Mouse (Mus musculus) embryonic facial prominence, embryonic 10.5 days (tissue): ENCODE results near the gene Gm49711. TPM values are rescaled to one million over a fixed set of nuclear protein-coding genes. Genes with fewer than 3 reads are reported as not detected.

Experiments
- DNase-seq: peaks from one replicate; pipeline ENCODE4 v3.0.0-alpha.2; 2017; ENCODE audit warnings: low spot score
- H3K27ac ChIP-seq: fragments of 300-500 bp; sonication (generic); replicated peaks from 2 replicates; pipeline ENCODE4 v1.5.1; 2016; ENCODE audit warnings: mild to moderate bottlenecking
- H3K27me3 ChIP-seq: fragments of 300-500 bp; sonication (generic); replicated peaks from 2 replicates; pipeline ENCODE4 v1.6.1; 2016; ENCODE audit warnings: low read depth, mild to moderate bottlenecking; ENCODE audit not compliant: poor library complexity, severe bottlenecking
- H3K36me3 ChIP-seq: fragments of 300-500 bp; sonication (generic); replicated peaks from 2 replicates; pipeline ENCODE4 v1.6.1; 2016; ENCODE audit warnings: mild to moderate bottlenecking, moderate library complexity
- H3K4me1 ChIP-seq: fragments of 300-500 bp; sonication (generic); 2 replicates; pipeline ENCODE4 v1.6.1; 2016
- H3K4me3 ChIP-seq: fragments of 300-500 bp; sonication (generic); 2 replicates; pipeline ENCODE4 v1.5.1; 2016; ENCODE audit warnings: mild to moderate bottlenecking, moderate library complexity
- H3K9me3 ChIP-seq: fragments of 300-500 bp; sonication (generic); 2 replicates; pipeline ENCODE4 v1.6.1; 2016; ENCODE audit warnings: mild to moderate bottlenecking
- WGBS: fragments of 180-500 bp; shearing (Covaris S2); methylation state at CpG from one replicate; pipeline ENCODE4 v1.1.7; 2016; 5-methylcytosine and 5-hydroxymethylcytosine counted together
- polyA plus RNA-seq: library from polyadenylated mRNA; unstranded; fragments of >200 nt; fragmentation: Nextera tagmentation; extraction: Ambion mirVana; gene quantifications from 2 replicates; pipeline ENCODE4 v1.2.1, GENCODE M21; 2016

Gene Gm49711
- polyA plus RNA-seq, 1 experiment from 2014 or later = not detected

- Histone ChIP-seq H3K27me3 (no peaks in the 10 kb centered on the region), H3K36me3 (peaks cover 27% of the 10 kb centered on the region), H3K4me3 (no peak overlapping the region), H3K27ac (no peak overlapping the region), H3K4me1 (peaks cover 23% of the 10 kb centered on the region), H3K9me3 (no peaks in the 10 kb centered on the region)
- DNase-seq = no peak
- WGBS = 90% methylated on average over 5 of the region's 5 CpGs
Measured at GRCm38 (mm10) chr16:92107346-92107745, 49.2 kb downstream of the Gm49711 start.

- H3K27me3 ChIP-seq = no peaks in the 10 kb centered on the region
- no peak overlapping the region for H3K27ac ChIP-seq
- WGBS = 83% methylated on average over 5 of the region's 5 CpGs
- no peaks in the 10 kb centered on the region for H3K9me3 ChIP-seq
- H3K4me1 ChIP-seq = peaks cover 36% of the 10 kb centered on the region
- H3K36me3 ChIP-seq = peaks cover 26% of the 10 kb centered on the region
- no peak for DNase-seq
- H3K4me3 ChIP-seq = no peak overlapping the region
Measured at GRCm38 (mm10) chr16:92114706-92115241, 56.7 kb downstream of the Gm49711 start.

GRCm38 (mm10) chr16:92115611-92116421, 57.7 kb downstream of the Gm49711 start:
- peaks cover 33% of the 10 kb centered on the region for H3K4me1 ChIP-seq
- H3K9me3 ChIP-seq = no peaks in the 10 kb centered on the region
- WGBS = 39% methylated on average over 20 of the region's 20 CpGs
- H3K36me3 ChIP-seq = peaks cover 26% of the 10 kb centered on the region
- peak; percentile 43 for DNase-seq
- 0 out of 2 replicates have a peak overlapping the region, but pooled peaks have one; percentile 51 for H3K27ac ChIP-seq
- H3K27me3 ChIP-seq = no peaks in the 10 kb centered on the region
- H3K4me3 ChIP-seq = peak overlapping the region; percentile 26

- Histone ChIP-seq H3K4me3 (no peak overlapping the region), H3K9me3 (no peaks in the 10 kb centered on the region), H3K27ac (no peak overlapping the region), H3K36me3 (peaks cover 13% of the 10 kb centered on the region), H3K4me1 (peaks cover 38% of the 10 kb centered on the region), H3K27me3 (no peaks in the 10 kb centered on the region)
- DNase-seq = no peak
- WGBS = 68% methylated on average over 9 of the region's 9 CpGs
Measured at GRCm38 (mm10) chr16:92117337-92118209, 59.5 kb downstream of the Gm49711 start.

GRCm38 (mm10) chr16:92119013-92119515, 60.9 kb downstream of the Gm49711 start:
- 72% methylated on average over 13 of the region's 13 CpGs for WGBS
- H3K27ac ChIP-seq = no peak overlapping the region
- H3K27me3 ChIP-seq = no peaks in the 10 kb centered on the region
- H3K4me3 ChIP-seq = no peak overlapping the region
- H3K4me1 ChIP-seq = peaks cover 38% of the 10 kb centered on the region
- peaks cover under 1% of the 10 kb centered on the region; the same call in 1 of the 2 replicates for H3K36me3 ChIP-seq
- H3K9me3 ChIP-seq = peaks cover under 1% of the 10 kb centered on the region; the same call in 1 of the 2 replicates
- no peak for DNase-seq

- Histone ChIP-seq H3K36me3 (no peaks in the 10 kb centered on the region), H3K27ac (peak overlapping the region; percentile 19; the same call in 1 of the 2 replicates), H3K9me3 (peaks cover 15% of the 10 kb centered on the region), H3K4me3 (no peak overlapping the region), H3K4me1 (peaks cover 29% of the 10 kb centered on the region), H3K27me3 (no peaks in the 10 kb centered on the region)
- 75% methylated on average over 17 of the region's 17 CpGs for WGBS
- DNase-seq = no peak
Measured at GRCm38 (mm10) chr16:92120899-92121531, 62.9 kb downstream of the Gm49711 start.

GRCm38 (mm10) chr16:92127226-92127625, 69.1 kb downstream of the Gm49711 start:
- Histone ChIP-seq H3K4me1 (0 out of 2 replicates have a peak, but pooled peaks cover 2% of the 10 kb centered on the region), H3K27me3 (no peaks in the 10 kb centered on the region), H3K36me3 (no peaks in the 10 kb centered on the region), H3K9me3 (peaks cover 15% of the 10 kb centered on the region), H3K4me3 (no peak overlapping the region), H3K27ac (no peak overlapping the region)
- DNase-seq = no peak
- 66% methylated on average over 4 of the region's 4 CpGs for WGBS

GRCm38 (mm10) chr16:92127666-92128065, 69.5 kb downstream of the Gm49711 start:
- no peaks in the 10 kb centered on the region for H3K27me3 ChIP-seq
- 0 out of 2 replicates have a peak, but pooled peaks cover 2% of the 10 kb centered on the region for H3K4me1 ChIP-seq
- no peak for DNase-seq
- WGBS = 87% methylated on average over 5 of the region's 5 CpGs
- peaks cover 15% of the 10 kb centered on the region for H3K9me3 ChIP-seq
- no peak overlapping the region for H3K4me3 ChIP-seq
- no peak overlapping the region for H3K27ac ChIP-seq
- H3K36me3 ChIP-seq = no peaks in the 10 kb centered on the region

GRCm38 (mm10) chr16:92129843-92130242, 71.7 kb downstream of the Gm49711 start:
- H3K27ac ChIP-seq = no peak overlapping the region
- H3K36me3 ChIP-seq = no peaks in the 10 kb centered on the region
- peaks cover 7% of the 10 kb centered on the region; the same call in 1 of the 2 replicates for H3K9me3 ChIP-seq
- no peaks in the 10 kb centered on the region for H3K27me3 ChIP-seq
- DNase-seq = no peak
- 92% methylated on average over 8 of the region's 8 CpGs for WGBS
- H3K4me3 ChIP-seq = no peak overlapping the region
- H3K4me1 ChIP-seq = peaks cover 3% of the 10 kb centered on the region; the same call in 1 of the 2 replicates

- no peak for DNase-seq
- Histone ChIP-seq H3K27me3 (no peaks in the 10 kb centered on the region), H3K27ac (no peak overlapping the region), H3K4me1 (peaks cover 11% of the 10 kb centered on the region; the same call in 1 of the 2 replicates), H3K4me3 (no peak overlapping the region), H3K9me3 (no peaks in the 10 kb centered on the region), H3K36me3 (no peaks in the 10 kb centered on the region)
- WGBS = 86% methylated on average over 4 of the region's 4 CpGs
Measured at GRCm38 (mm10) chr16:92132511-92132910, 74.4 kb downstream of the Gm49711 start.

- no peaks in the 10 kb centered on the region for H3K27me3 ChIP-seq
- H3K4me1 ChIP-seq = peaks cover 15% of the 10 kb centered on the region
- H3K36me3 ChIP-seq = no peaks in the 10 kb centered on the region
- no peak overlapping the region for H3K4me3 ChIP-seq
- no peak overlapping the region for H3K27ac ChIP-seq
- 87% methylated on average over 11 of the region's 11 CpGs for WGBS
- no peaks in the 10 kb centered on the region for H3K9me3 ChIP-seq
- DNase-seq = no peak
Measured at GRCm38 (mm10) chr16:92134148-92134764, 76.1 kb downstream of the Gm49711 start.
